In genomic region chr14:60176469-60176890, GRCm38 (mm10) we compare ENCODE assay signal across 9 mouse cellular contexts. TPM values are rescaled to one million over a fixed set of nuclear protein-coding genes. Genes with fewer than 3 reads are reported as not detected.
DNase-seq lines count a peak whose midpoint lies in the region; ATAC-seq and TF ChIP-seq lines count a peak whose summit lies in the region.
"Had no signal": no experiment of that assay in that cellular context is flagged by ENCODE, and none has a peak within 500 bp of the region (broad histone marks: within the 10 kb centered on the region; RNA-seq: fewer than 3 reads in every experiment).

No protein-coding gene starts in this region.

- WGBS in heart, embryonic 14.5 days = 22% methylated on average over 9 of the region's 9 CpGs
- whole genome bisulfite sequencing in hindbrain, embryonic 14.5 days = 28% methylated on average over 9 of the region's 9 CpGs
- 32% methylated on average over 9 of the region's 9 CpGs for WGBS in midbrain, embryonic 12.5 days

- TF ChIP-seq POLR2A in cortical plate, adult 2 months (IDR thresholded peaks at IDR 0.05; ENCODE audit: extremely low read depth, insufficient read depth, low read length) = no peak

- peak overlapping the region; percentile 92 for H3K4me2 ChIP-seq in heart, embryonic 14.5 days (ENCODE audit: low read length)
- peak overlapping the region; percentile 78 for H3K4me2 ChIP-seq in hindbrain, embryonic 14.5 days (replicated peaks)
- H3K4me2 ChIP-seq in midbrain, embryonic 12.5 days (replicated peaks) = peak overlapping the region; percentile 99

- peak overlapping the region; percentile 92 for H3K9ac ChIP-seq in heart, embryonic 14.5 days (ENCODE audit: low read length)
- H3K9ac ChIP-seq in hindbrain, embryonic 14.5 days = peak overlapping the region; percentile 91
- no peak overlapping the region for H3K9ac ChIP-seq in midbrain, embryonic 12.5 days (replicated peaks)

- peak overlapping the region; percentile 5 to 84 for H3K27ac ChIP-seq in heart, embryonic 14.5 days (replicated peaks in 1 of 2; ENCODE audit: control insufficient read depth in 1 of 2, insufficient read depth in 1 of 2, low read depth in 2 of 2, low read length in 2 of 2)
- no peak overlapping the region for H3K27ac ChIP-seq in cortical plate, adult 2 months (ENCODE audit: insufficient read depth, low read length)
- H3K27ac ChIP-seq in hindbrain, embryonic 14.5 days = peak overlapping the region; percentile 93
- no peak overlapping the region for H3K27ac ChIP-seq in midbrain, embryonic 12.5 days (replicated peaks)

- intact Hi-C loops in heart, postnatal 14 days (cut with DNase I) = no loop called here

- no peaks in the 10 kb centered on the region for H3K9me3 ChIP-seq in heart, embryonic 14.5 days (ENCODE audit: control insufficient read depth, low read length)
- H3K9me3 ChIP-seq in hindbrain, embryonic 14.5 days (ENCODE audit: control insufficient read depth, low read length) = no peaks in the 10 kb centered on the region
- H3K9me3 ChIP-seq in midbrain, embryonic 12.5 days = no peaks in the 10 kb centered on the region

- ATAC-seq in heart, embryonic 14.5 days (ENCODE audit: insufficient number of reproducible peaks, insufficient read depth, low FRiP score, low read depth) = no peak
- peak; percentile 51; the same call in 1 of the 2 replicates for ATAC-seq in hindbrain, embryonic 14.5 days (ENCODE audit: low FRiP score)
- ATAC-seq in midbrain, embryonic 12.5 days (ENCODE audit: low FRiP score, low read depth) = peak; percentile 24
- ATAC-seq: Patski had no signal

- TF ChIP-seq CTCF in cortical plate, adult 2 months (IDR thresholded peaks at IDR 0.05; ENCODE audit: extremely low read depth, insufficient read depth, low read length) = no peak

- 0 out of 2 replicates have a peak, but pooled peaks cover 5% of the 10 kb centered on the region for H3K27me3 ChIP-seq in heart, embryonic 14.5 days (ENCODE audit: control insufficient read depth, insufficient read depth, low read length)
- peaks cover 5% of the 10 kb centered on the region; the same call in 1 of the 2 replicates for H3K27me3 ChIP-seq in hindbrain, embryonic 14.5 days (ENCODE audit: control insufficient read depth, insufficient read depth, low read length)
- peaks cover 49% of the 10 kb centered on the region for H3K27me3 ChIP-seq in midbrain, embryonic 12.5 days

- peaks cover 21 to 34% of the 10 kb centered on the region in 2 experiments for H3K4me1 ChIP-seq in heart, embryonic 14.5 days (ENCODE audit: control insufficient read depth in 2 of 2, insufficient read depth in 2 of 2, low read length in 2 of 2)
- H3K4me1 ChIP-seq in cortical plate, adult 2 months (ENCODE audit: control insufficient read depth, insufficient read depth, low read length) = no peaks in the 10 kb centered on the region
- H3K4me1 ChIP-seq in hindbrain, embryonic 14.5 days (replicated peaks; ENCODE audit: control insufficient read depth, insufficient read depth, low read length) = peaks cover 16% of the 10 kb centered on the region; the same call in 1 of the 2 replicates
- H3K4me1 ChIP-seq in midbrain, embryonic 12.5 days = peaks cover 20% of the 10 kb centered on the region

- no peak for DNase-seq in heart, postnatal 14 days
- peak; percentile 29 for DNase-seq in hindbrain, embryonic 14.5 days (ENCODE audit: low spot score)
- DNase-seq in cerebellum, adult 9-11 months = no peak
- no peak for DNase-seq in MN1 (ENCODE audit: low spot score)
- no peak for DNase-seq in adrenal gland, postnatal 25 days

- H3K36me3 ChIP-seq in heart, embryonic 14.5 days (ENCODE audit: control insufficient read depth, insufficient read depth, low read length) = peaks cover 6% of the 10 kb centered on the region; the same call in 1 of the 2 replicates
- no peaks in the 10 kb centered on the region for H3K36me3 ChIP-seq in hindbrain, embryonic 14.5 days (replicated peaks; ENCODE audit: control insufficient read depth, insufficient read depth)
- no peaks in the 10 kb centered on the region for H3K36me3 ChIP-seq in midbrain, embryonic 12.5 days

- peak overlapping the region; percentile 47 to 86 for H3K4me3 ChIP-seq in heart, embryonic 14.5 days (ENCODE audit: control insufficient read depth in 1 of 2, insufficient read depth in 1 of 2, low read depth in 1 of 2, low read length in 2 of 2)
- H3K4me3 ChIP-seq in cortical plate, adult 2 months (ENCODE audit: insufficient read depth, low read length) = peak overlapping the region; percentile 85
- H3K4me3 ChIP-seq in hindbrain, embryonic 14.5 days (replicated peaks; ENCODE audit: low read length) = peak overlapping the region; percentile 74
- H3K4me3 ChIP-seq in midbrain, embryonic 12.5 days = peak overlapping the region; percentile 76

RNA-seq across cellular contexts. Expression of gene Atp8a2, which starts 20.5 kb away (rescaled TPM):
- polyA plus RNA-seq in heart, embryonic 14.5 days (2014; fragmentation: Nextera tagmentation; extraction: Ambion mirVana) = 9.0 and 10.5 TPM in 2 replicates
- total RNA-seq in heart, postnatal 14 days (2021) = 1 to 10 TPM; 4.2 to 5.6 TPM
- 15.2 and 15.3 TPM in 2 replicates for polyA plus RNA-seq in cortical plate, adult 2 months (2012; rRNA removed)
- polyA plus RNA-seq in hindbrain, embryonic 14.5 days (2014; fragmentation: Nextera tagmentation; extraction: Ambion mirVana) = 40.1 and 40.3 TPM in 2 replicates
- polyA plus RNA-seq in midbrain, embryonic 12.5 days (2016; fragmentation: Nextera tagmentation; extraction: Ambion mirVana) = 16.1 and 18.1 TPM in 2 replicates
- 0.33 and 1.1 TPM in 2 replicates for total RNA-seq in adrenal gland, postnatal 25 days (2021)
- polyA plus RNA-seq: Patski had no signal

Comparison
In these comparisons a context has a peak if more than half of its experiments do, and no peak if none do; other contexts are left out.
1. H3K27ac ChIP-seq: peak in heart, embryonic 14.5 days (2 of 2) and hindbrain, embryonic 14.5 days (single experiment); none in cortical plate, adult 2 months (single experiment) and midbrain, embryonic 12.5 days (single experiment).
2. Peak in every context shown above with its lines, with median percentiles within 50 percentile points of each other: H3K4me2 ChIP-seq and H3K4me3 ChIP-seq.